Mouse (Mus musculus) CD4-positive, CD25-positive, alpha-beta regulatory T cell, adult 2 months (primary cell): Measurements from ENCODE around the gene Rbms3.

Experiments
- DNase-seq: peaks from one replicate; pipeline ENCODE4 v3.0.0-alpha.2; 2012; ENCODE audit warnings: low read depth, low spot score

Gene Rbms3

DNA sequence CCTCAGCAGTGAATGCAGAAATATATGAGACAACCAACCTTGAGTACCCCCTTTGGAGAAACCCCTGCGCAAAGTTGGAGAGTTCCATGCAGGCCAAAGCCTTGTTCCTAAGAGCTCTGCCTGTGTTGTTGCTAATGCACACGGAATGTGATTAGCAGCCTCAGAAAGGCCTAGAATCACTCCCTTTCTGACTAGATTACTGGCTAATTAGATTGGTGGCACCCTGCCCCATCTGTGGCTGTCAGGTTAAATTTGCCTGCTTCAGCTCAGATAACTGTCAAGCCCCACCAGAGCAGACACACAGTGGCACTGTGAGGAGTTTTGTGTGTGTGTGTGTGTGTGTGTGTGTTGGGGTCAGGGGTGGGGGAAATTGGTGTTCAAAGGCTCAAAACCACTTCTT lies 724.1 kb downstream of the Rbms3 start:
- DNase-seq: no peak

DNA sequence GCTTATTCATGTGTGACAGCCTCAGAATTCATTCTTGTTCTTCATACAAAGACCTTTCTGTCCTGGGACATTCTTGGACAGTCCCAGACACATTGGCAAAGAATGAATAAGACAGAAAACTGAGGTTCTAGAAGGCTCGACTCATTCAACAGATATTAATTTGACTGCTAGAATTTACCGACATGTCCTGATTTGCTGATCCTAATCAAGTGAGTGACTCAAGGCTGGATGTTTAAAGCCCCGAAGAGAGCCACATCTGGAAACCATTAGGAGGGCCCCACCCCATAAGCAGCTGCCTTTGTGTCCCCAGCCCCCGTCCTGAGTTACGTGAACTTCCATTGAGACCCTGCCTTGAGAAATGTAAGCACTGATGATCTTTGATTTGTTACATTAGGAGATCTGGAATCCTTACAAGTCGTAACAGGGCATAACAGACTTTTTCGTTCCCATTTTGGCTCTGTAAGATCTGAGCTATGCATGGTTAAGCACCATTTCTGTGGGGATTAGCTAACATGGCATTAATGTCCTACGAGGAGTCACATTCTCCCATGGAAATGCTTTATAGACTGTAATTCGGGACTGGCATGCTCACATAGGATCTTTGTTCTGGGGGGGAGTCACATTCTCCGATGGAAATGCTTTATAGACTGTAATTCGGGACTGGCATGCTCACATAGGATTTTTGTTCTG lies 726.3 kb downstream of the Rbms3 start:
- DNase-seq: no peak

DNA sequence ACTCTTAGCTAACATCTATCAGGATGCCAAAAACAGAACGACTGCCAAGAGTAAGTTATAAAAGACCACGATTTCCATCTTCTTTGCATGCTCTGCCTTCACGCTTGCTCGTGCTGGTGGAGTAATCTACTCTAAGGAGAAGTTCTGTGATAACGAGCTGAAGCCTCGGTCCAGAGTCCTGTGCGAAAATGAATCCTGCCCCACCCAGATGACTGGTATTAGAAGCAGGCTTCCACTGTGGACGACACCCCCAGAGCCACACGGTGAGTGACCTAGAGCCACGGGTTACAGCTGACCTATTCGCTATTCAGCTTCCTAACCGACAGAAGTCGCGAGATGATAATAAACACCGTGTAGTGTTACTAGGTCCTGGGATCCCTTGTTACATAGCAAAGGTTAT lies 730.3 kb downstream of the Rbms3 start:
- no peak for DNase-seq

DNA sequence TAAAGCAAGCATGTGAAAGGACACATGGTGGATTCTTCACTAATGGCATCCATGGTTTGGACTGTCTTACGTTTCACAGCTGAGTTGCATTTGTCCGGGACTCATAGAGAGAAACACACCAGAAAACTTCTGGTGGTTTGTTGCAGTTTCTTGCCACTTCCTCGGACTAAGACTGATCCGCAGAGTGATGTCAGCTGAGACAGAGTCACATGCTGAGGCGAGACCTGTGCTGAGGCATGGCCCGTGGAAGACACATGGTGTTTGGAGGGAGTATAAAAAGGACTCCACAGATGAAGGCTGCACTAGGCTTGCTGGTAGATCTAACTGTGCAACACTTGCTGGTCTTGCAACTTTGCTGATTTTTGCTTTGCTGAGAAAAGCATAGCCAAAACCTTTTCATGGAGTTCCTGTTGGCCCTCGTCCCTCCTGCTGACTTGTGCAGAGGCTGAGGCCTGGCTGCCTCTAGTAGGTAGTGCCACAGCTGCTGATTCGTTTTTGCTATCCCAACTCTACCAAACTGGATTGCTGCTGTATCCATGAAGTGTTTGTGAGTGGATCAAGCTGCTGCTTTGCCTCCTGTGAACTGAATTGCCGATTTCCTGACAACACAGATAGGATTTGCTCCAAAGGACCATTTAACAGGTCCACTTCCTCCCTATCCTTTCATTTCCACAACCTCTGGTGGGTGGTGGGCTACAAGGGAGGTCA lies 742.6 kb downstream of the Rbms3 start:
- DNase-seq: no peak

DNA sequence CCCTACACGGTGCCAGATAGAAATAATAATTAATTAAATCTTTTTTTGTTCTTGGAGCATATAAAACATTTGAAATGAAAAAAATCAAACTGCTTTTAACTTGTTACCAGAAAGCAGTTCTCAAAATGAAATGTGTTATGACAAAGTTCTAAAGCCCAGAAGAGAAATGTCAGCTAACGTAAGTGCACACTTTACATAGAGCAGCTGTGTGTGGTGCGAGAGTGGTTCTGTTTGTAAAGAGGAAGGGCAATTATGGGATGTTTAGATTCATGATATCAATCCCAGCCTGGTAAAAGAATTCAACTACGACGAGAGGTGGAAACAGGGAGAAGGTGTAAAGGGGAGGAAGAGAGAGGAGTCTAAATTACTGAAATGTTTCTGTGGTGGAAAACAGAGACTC lies 744.1 kb downstream of the Rbms3 start:
- DNase-seq: no peak

DNA sequence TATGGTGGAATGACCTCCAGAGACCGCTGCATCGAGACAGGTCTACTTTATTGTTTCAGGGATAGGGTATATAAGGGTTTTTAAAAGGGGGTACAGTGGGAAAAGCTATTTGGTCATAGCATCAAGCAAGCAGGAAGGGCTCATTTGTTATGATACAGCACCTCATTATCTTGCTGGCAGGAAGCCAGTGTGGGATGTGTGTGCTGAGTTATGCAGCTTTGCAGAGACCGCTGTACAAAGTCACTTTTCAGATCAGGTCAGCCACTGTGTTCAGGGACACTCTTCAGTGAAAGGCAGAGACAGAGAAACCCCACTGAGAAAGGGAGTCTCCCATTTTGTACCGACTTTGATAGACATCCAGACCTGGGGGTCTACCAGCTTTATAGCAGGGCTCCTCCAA lies 749.2 kb downstream of the Rbms3 start:
- DNase-seq: no peak

DNA sequence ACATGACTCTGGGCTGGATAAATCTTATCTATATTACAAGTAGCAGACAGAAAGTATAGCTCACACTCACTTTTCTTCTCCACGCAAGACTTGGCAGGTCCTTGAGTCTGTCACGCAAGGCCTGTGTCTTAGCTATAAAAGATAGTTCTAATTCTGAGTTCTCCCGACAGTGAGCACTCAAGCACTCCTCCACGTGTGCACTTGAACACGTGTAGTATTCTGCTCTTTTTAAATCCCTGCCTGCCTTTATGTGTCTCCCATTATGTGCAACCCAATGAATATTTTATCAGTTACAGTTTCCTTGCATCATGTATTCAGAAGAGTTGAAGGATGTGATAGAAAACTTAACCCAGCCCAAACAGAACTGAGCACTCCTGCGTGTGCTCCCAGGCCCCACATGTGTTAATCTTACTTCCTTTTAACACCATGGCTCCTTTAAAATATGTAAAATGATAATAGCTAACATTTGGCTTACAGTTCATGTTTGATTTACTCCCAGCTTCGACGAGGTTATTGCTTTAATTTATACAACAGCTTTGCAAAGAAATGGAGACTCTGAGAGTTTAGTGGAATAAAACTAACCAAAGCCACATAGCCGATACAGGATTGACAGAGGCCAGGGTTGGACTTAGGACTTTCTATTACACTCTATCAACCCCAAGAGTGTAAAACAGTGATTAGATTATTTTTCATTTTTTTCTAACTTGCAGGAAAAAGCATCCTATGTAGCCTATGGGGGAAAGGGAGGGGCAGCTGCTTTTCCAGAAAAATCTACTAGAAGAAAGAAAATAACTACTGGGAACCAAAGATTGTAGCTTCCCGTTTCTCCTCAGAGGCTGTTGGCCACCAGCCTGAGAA lies 749.9 kb downstream of the Rbms3 start:
- DNase-seq: no peak

DNA sequence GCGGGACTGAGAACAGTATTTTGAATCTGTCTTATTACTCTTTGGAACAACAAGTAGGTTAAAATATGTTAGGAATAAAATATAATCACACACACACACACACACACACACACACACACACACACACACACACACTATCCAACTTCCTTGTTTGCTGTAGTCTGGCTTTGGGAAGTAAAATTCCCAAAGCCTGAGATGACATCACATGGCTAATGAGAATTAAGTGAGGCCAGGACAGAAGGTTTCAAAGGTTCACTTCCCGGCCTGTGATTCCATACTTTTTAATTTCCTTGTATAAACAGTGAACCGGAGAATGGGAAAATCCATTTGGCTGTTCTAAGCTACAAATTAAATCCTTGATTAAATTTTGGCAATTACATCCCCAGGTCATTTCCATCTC lies 752.9 kb downstream of the Rbms3 start:
- no peak for DNase-seq

DNA sequence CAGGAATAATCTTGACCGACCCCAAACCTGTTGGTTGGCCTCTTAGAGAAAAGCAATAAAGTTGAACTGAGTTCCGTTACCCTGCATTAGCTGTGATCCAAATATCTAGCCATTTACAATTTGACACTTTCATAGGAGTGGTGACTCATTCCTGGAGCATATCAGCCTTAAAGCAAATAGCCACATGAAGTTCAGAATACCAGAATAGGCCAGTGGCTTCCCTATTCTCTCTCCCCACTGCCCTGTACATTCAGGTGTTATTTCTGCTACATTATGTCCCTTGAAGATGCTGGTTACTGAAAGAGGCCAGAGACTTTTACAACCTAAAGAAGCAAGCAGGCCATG lies 755.8 kb downstream of the Rbms3 start:
- no peak for DNase-seq

DNA sequence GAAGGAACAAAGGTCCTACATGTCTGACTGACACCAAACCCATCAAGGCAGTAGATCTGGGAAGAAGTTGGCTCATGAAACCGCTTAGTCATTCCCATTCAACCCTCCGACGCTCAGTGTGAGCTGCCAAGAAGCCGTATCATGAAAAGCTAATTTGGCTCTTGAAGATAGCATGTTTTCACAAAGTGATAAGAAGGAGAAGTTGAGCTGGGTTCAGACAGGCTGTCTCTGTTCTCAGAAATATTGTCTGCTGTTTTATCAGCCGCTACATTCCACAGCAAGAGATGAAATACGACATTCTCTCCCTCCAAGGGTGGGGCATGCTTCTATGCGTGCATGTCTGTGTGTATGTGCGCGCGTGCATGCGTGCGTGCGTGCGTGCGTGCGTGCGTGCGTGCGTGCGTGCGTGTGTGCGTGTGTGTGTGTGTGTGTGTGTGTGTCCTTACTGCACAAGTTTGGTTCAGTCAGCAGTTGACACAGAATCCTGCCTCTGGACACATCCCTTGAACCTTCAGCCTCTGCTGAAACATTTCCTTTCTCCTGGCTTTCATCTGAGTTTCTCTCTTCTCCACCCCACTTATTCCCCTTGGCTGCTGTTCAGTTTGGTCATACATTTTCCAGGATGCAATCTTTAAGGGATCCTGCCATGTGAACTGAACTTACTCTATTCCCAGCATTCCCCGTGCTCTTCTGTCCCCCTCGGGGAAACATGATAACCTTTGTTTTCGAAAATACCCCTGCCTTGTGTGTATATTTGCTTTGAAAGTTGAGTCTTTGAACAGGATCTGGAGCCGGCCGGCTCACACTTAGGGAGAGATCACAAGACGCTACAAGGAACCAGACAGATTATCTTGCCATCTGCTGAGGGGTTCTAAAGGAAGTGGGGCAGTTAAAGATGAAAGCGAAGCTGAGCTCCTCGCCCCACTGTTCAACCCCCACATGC lies 756.4 kb downstream of the Rbms3 start:
- DNase-seq: no peak

DNA sequence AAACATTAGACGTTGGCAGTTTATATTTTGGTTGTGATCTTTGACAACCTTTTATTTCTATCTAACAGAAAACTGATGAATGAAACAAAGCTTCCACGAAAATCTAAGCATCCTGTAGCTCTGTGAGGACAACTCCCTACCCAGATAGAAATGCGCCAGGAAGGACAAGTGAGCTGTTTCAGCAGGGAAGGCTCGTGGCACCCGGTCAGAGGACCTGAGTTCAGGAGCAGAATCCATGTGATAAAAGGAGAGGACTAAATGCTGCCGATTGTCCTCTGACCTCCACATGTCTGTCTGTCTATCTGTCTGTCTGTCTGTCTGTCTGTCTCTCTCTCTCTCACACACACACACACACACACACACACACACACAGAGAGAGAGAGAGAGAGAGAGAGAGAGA lies 757.4 kb downstream of the Rbms3 start:
- DNase-seq: no peak

DNA sequence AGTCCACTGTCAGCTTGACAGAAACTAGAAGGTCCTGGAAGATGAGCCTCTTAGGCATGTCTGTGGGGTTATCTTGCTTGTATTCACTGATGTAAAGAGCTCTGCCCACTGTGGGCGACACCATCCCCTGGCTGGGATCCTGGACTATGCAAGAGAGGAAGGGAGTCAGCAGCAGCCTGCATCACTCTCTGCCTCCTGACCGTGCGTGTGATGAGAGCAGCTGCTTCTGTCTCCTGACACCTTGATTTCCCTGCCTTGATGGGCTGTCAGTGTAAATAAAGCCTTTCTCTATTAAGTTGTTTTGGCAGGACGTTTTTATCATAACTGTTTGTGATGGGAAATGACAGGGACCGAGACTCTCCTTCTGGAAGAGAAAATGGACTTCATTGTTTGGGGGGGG lies 758.1 kb downstream of the Rbms3 start:
- DNase-seq: no peak

DNA sequence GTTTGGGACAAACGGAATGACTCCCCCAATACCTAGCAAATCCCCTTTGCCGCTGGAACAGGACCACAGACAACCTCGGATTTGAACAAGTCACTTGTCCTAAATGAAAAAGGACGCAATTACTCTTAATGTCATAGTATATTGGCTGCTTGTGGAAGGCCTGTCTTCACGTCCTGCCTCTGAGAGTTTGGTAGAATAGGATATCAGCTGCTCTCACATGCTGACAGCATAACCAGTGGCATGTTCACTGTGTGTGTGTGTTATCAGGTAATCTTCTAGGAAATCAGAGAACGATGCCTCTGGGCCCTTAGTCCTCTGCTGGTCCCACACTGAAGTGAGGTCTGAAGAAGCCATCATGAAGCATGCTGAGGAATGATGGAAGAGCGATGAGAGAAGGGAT lies 763.7 kb downstream of the Rbms3 start:
- DNase-seq: no peak

DNA sequence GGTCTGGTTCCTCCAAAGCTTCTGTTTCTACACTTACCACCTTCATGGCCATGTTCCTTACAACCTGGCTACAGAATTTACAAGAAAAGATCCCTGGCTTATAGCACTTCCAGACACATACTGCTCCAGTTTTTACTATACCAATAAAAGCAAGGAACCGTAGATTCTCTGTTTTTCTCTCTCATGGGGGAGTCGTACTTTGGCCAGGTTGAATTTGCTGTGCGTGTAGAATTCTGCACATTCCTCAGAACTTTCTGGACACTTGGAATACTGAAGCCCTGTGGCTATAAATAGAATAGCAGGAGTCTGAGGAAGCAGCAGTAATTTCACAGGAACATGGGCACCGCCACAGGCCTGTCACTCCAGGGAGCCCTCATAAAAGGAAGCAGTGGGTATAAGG lies 766.1 kb downstream of the Rbms3 start:
- DNase-seq: no peak

DNA sequence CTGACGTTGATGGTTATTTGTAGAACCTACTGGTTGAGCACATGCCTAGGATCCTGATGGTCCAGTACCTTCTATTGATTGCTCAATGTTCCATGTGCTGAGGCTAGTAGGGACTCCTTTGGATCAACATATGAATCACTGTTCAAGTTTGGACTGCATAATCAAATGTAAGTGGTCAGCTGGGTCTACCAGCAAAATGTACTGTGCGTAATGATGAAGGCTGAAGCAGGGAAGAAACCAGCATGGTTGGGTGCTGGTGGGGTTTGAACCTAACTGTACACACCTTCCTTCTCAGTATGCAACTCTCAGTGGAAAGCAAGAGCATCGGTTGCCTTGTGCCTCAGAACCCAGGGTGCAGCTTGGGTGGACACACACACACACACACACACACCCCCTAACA lies 767.4 kb downstream of the Rbms3 start:
- DNase-seq: no peak

DNA sequence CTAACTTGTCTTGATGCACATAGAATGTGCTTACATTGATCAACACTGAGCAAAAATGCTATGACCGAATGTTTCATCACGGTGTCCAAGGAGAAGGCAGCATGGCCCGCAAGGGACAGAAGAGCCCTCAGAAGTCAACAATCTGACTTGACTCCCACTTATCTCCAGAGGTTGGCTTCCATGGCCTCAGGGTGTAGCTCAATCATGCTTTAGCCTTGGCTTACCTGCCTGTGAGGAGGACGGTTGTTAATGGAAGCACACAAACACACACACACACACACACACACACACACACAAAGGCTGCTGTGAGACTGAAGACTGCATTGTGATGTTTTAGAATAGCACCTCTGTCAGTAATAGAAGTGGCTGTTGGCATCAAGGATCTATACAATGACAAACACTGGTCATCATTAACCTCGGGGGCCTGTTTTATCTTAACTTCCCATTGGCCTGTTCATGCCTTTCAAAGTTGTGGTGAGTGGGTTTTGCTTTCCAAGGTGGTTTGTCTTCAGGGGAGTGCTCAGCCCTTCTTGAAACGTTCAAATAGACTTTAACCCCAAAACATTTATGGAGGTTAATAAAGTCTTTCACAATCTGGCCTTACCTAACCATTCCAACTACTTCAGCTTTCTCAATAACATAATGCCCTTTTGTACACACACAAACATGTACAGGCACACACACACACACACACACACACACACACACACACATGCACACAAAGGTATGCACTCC lies 771.7 kb downstream of the Rbms3 start:
- no peak for DNase-seq

DNA sequence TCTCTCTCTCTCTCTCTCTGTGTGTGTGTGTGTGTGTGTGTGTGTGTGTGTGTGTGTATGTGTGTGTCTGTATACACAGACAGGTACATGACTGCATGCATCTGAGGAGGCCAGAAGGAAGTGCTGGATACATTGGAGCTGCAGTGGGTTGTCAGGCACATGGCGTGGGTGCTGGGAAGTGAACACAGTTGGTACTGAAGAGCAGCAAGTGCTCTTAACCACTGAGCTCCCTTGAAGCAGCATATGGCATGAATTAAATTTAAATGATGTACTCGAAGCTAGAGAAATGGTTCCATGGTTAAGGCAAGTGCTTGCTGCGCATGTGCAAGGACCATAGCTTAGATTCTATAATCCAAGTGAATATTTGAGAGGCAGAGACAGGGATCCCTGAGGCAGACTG lies 772.6 kb downstream of the Rbms3 start:
- DNase-seq: no peak

DNA sequence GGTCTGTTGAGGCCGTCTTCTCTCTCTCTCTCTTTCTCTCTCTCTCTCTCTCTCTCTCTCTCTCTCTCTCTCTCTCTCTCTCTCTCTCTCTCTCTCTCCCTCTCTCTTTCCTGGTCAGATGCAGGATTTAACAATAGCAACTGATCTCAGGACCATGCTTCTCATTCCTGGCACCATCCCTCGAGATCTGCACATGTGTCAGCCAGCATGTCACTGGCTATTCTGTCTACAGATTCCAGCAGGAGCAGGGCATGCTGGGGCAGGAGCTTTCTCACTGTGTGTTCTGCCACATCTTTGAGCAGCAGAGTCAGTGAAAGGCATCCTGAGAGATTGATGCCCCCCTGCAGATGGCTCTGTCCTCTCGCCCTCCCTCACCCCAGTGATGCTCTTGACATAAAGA lies 774.0 kb downstream of the Rbms3 start:
- no peak for DNase-seq

DNA sequence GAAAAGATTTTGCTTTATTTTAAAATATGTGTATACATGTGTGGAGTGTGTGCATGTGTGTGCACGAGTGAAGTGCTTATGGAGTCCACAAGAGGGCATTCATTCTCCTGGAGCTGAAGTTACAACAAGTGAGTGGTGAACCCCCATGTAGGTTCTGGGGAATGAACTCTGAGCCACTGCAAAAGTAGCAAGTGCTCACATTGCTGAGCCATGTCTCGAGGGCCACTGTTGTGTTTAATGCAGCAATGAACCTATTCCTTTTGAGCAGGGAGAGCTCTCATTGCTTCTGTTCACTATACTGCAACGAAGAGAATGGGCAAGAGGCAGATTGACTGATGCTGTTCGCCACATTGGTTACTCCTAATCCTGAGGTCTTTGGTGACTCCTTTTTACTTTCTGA lies 780.8 kb downstream of the Rbms3 start:
- no peak for DNase-seq

DNA sequence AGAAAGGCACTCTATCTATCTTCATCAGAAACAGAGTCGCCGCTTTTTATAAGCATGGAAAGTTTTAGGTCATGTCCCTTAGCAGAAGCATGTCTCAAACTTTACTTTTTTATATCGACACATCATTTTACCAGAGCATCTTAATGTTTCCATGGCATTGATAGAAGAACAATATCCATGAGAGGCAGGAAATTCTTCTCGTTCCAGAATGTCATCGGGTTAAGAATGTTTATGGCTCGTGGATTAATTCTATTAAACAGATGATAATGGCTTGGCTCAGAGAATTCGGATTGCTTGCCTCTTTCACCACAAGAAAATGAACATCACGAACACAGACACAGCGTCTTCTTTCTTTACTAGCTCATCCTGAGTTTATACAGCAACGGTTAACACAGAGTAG lies 781.5 kb downstream of the Rbms3 start:
- no peak for DNase-seq
